Mouse (Mus musculus): ENCODE results near the gene Hyou1. TPM values are rescaled to one million over a fixed set of nuclear protein-coding genes. Genes with fewer than 3 reads are reported as not detected.
"Not testable (repeated sequence)": the region's sequence is repeated elsewhere in the genome, so short reads cannot be mapped to it uniquely, and the experiment has no call there.

The Hyou1 gene
- total RNA-seq, 2 experiments from 2014 or later: 45.1 to 77.5 TPM

DNA sequence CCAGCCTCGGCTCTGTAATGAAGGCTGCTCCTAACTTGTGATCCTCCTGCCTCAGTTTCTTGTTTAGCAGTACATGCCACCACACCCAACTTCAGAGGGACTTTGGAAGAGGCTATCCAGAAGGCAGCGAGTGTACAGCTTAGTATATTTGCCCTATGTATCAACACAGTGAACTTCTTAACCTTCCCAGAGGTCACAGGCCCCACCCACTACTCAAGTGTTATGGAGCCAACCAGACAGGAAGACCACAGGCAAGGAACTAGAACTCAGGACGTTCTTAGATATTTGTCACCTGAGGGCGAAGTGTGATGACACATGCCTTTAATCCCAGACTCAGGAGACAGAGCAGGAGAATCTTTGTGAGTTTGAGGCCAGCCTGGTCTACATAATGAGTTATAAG, 31.7 kb upstream of the Hyou1 start:
- ATAC-seq (replicated peaks; ENCODE audit: low FRiP score, low TSS enrichment, poor library complexity, severe bottlenecking): no peak

DNA sequence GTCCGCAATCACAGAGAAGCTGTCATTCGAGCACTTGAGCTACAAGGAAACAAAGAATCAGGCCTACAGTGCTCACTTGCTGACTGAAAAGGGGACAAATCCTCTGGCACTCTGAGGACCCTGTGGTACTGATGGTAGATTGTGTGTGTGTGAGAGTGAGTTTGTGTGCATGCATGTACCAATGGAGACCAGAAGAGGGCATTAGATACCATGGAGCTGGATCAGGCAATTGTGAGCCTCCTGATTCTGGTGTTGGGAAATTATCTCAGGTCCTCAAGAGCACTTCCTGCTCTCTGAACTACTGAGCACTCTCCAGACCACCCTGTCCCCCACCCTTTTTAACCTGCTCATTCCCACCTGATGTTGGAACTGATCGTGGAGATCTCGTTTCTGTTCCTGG, 30.7 kb upstream of the Hyou1 start:
- no peak for ATAC-seq (replicated peaks; ENCODE audit: low FRiP score, low TSS enrichment, poor library complexity, severe bottlenecking)

DNA sequence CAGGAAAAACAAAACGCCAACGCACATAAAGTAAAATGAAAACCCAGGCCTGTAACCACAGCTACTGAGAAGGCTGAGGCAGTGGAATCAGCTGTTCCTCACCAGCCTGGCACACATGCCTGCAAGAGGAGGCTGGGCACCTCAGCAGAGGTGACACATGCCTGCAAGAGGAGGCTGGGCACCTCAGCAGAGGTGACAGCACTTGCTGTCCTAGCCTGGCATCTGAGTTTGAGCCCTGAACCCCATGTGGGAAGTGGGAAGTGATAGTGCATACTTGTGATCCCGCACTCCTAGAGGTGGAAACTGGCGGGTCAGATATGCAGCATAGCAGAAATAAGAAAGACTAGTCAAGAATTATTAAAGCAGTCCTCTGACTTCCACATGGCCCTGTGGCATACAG, 27.9 kb upstream of the Hyou1 start:
- no peak for ATAC-seq (replicated peaks; ENCODE audit: low FRiP score, low TSS enrichment, poor library complexity, severe bottlenecking)

DNA sequence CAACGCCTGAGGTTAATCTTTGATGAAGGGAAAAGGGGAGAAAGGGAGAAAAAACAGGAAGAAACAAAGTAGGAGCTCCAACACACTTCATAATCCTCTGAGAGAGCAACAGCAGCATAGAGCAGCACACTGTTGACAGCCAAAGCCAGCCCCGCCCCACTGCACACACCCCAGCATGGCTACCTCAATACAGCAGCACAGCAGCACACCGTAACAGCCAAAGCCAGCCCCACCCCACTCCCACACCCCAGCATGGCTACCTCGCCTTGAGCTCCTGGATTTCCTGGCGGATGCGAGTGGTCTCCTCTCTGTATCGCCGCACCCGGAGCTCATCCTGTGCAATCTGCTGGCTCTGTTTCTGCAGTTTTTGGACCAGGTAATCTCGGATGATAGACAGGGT, 27.0 kb upstream of the Hyou1 start:
- ATAC-seq (replicated peaks; ENCODE audit: low FRiP score, low TSS enrichment, poor library complexity, severe bottlenecking): no peak

DNA sequence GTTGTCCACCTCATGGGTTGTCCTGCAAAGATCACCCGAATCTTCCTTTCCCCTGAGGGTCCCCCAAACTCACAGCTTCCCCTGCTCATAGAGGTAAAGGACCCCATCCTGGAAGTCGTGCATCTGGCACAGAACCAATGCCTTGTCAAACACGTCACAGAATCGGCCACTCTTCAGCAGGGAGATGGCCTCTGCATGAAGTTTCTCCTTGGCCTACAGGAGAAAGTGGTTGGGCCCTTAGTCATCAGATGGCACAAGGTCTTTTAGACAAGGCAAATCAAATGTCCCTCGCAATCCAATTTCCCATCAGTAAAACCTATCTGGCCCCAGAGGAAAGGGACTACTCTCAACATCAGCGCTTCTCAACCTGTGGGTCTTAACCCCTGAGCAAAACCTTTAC, 26.1 kb upstream of the Hyou1 start:
- ATAC-seq (replicated peaks; ENCODE audit: low FRiP score, low TSS enrichment, poor library complexity, severe bottlenecking): no peak

DNA sequence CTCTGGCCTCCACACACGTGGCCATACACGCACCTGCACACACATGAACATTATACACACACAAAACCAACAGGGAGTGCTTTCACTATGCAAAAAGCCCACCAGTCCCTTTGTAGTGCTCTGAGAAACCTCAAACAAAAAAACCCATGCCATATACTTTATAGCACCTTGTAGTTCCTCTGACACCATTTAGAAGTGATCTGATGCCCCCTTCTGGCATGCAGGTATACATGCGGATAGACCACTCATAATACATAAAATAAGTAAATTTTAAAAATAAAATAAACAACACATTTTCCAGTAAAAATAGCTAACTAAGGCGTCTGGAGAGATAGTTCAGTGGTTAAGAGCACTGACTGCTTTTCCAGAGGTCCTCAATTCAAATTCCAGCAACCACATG, 22.1 kb upstream of the Hyou1 start:
- ATAC-seq (replicated peaks; ENCODE audit: low FRiP score, low TSS enrichment, poor library complexity, severe bottlenecking): 0 out of 2 replicates have a peak, but pooled peaks have one; percentile 38

DNA sequence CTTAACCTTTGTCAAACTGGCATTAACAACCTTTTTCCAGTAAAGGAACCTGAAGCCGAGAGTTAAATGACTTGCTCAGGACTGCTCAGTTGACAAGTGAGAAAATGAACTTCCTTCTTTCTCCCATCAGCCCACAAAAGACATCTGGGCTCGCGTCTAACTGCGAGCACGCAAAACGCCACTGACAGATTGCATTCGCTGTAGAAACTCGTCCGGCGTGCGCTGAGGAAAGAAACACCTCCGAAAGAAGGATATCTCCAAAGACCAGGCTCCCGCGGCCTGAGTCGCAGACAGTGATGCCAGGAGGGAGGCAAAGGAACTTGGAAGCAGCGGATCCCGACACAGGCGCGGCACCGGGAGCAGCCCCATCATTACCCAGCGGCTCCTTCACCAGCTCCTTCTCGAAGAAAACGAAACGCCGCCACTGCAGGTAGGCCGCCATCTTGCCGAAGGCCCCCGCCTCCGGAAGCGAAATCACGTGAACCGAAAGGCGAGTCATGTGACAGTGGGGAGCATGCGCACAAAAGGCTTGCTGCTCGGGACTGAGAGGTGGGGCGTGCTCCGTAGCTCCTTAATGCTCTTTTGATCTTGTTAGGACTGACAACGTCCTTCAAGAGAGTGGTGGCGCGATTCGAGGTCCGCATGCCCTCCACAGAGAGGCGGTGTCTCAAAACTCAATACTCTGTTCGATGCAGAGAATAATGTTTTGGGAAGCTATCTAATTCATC, 17.9 kb upstream of the Hyou1 start, which contains the start of gene Vps11:
TSS of gene Vps11 (minus strand) at position 481 of the 728 bp plus-strand sequence.
- peak; percentile 93 for ATAC-seq (replicated peaks; ENCODE audit: low FRiP score, low TSS enrichment, poor library complexity, severe bottlenecking)

DNA sequence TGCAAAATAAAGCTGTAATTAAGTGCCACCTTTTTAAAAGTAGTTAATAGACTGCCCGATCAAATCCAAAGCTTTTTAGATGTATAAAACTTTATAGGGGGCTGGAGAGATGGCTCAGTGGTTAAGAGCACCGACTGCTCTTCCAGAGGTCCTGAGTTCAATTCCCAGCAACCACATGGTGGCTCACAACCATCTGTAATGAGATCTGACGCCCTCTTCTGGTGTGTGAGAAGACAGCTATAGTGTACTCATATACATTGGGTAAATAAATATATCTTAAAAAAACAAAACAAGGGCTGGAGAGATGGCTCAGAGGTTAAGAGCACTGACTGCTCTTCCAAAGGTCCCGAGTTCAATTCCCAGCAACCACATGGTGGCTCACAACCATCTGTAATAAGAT, 17.4 kb upstream of the Hyou1 start:
- not testable (repeated sequence) for ATAC-seq (replicated peaks; ENCODE audit: low FRiP score, low TSS enrichment, poor library complexity, severe bottlenecking)

DNA sequence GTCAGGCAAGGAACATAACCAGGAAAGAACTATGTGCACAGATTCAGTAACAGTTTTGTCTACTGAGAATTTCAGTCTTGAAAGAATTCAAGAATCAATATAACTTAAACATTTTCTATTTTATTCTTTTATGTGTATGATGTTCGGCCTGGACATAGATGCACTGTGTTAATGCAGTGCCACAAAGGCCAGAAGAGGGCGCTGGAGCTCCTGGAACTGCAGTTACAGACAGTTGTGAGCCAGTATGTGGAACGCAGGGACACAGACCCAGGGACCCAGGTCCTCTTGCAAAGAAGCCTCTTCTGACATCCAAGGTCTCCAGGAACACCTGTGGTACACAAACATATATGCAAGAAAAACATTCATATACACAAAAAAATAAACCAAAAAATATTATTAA, 14.8 kb upstream of the Hyou1 start:
- no peak for ATAC-seq (replicated peaks; ENCODE audit: low FRiP score, low TSS enrichment, poor library complexity, severe bottlenecking)

DNA sequence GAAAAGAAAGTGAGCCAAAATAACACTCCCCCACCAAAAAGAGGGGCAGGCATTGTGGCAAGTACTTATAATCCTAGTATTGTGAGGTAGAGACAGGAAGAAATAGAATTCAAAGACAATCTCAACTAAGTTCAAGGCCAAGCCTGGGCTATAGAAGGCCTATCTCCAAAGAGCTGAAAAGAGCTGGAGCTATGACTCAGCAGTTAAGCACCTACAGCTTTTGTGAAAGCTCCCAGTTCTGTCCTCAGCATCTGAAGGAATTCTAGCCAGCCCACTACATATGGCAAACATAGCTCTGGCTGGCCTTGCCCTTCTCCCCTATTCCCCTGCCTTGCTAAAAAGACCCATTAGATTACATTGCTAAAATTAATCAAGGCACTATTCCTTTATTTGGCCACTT, 5.9 kb upstream of the Hyou1 start:
- ATAC-seq (replicated peaks; ENCODE audit: low FRiP score, low TSS enrichment, poor library complexity, severe bottlenecking): no peak

DNA sequence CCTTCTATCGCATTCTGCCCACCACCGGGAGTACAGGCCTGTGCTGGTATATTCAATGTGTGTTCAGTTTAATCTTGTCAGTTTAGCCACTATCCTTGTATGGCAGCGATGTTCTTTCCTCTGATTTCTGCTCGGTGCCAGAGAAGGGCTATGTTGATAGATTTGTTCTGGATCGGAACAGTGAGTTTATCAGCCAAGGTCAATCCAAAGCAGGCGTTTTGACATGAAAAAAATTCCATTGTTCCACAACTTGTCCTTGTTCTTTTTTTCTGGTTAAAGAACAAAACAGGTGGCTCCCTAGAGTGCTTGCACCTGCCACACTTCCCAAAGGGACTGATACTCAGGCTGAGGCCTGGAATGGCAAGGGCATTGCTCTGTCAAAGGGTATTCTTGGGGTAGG, 3.1 kb upstream of the Hyou1 start:
- no peak for ATAC-seq (replicated peaks; ENCODE audit: low FRiP score, low TSS enrichment, poor library complexity, severe bottlenecking)

DNA sequence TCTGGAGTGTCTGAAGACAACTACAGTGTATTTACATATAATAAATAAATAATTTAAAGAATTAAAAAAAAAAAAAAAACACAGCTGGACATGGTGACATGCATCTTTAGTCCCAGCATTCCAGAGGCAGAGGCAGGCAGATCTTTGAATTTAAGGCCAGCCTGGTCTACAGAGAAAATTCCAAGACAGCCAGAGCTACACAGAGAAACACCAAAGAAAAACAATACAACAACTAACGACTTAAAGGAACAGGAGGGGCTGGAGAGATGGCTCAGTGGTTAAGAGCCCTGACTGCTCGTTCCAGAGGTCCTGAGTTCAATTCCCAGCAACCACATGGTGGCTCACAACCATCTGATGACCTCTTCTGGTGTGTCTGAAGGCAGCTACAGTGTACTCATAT, 2.0 kb upstream of the Hyou1 start:
- ATAC-seq (replicated peaks; ENCODE audit: low FRiP score, low TSS enrichment, poor library complexity, severe bottlenecking): not testable (repeated sequence)

DNA sequence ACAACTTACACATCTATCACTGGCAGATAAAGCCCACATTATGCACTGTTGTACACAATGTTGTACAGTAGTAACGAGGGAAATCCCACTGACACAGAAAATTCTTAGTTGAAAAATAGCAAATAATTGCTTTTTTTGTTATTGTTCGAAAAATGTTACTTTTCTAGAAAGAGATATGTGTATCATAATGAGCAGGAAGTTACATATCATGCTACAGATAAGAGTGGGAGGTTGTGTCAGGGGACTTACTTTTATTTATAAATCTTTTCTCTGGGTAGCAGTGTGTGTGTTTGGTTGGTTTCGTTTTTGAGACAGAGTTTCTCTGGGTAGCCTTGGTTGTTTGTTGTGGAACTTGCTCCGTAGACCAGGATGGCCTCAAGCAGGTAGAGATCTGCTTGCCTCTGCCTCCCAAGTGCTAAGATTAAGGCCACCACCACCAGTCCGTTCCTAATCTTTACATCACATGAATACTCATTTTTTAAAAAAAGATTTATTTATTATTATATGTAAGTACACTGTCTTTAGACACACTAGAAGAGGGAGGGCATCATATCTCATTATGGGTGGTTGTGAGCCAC, 1.0 kb upstream of the Hyou1 start:
- no peak for ATAC-seq (replicated peaks; ENCODE audit: low FRiP score, low TSS enrichment, poor library complexity, severe bottlenecking)

DNA sequence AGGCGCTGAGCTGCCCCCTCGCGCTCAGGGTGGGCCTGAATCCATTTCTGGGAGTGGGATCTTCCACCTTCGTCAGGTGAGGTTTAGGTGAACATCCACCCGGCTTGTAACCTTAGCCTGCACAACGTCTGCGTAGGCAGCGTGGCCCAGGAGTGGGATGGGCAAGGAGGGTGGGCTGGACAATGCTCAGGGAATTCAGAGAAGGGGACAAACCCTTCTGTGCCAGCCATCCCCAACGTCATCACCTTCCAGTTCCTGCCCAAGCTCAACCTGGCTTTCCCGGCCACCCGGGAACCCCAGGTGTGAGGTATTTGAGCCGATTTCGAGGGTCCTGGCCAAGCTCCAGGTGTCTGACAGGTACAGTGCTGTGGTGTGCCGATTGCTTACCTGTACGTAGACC, 572 bp downstream of the Hyou1 start:
- no peak for ATAC-seq (replicated peaks; ENCODE audit: low FRiP score, low TSS enrichment, poor library complexity, severe bottlenecking)

DNA sequence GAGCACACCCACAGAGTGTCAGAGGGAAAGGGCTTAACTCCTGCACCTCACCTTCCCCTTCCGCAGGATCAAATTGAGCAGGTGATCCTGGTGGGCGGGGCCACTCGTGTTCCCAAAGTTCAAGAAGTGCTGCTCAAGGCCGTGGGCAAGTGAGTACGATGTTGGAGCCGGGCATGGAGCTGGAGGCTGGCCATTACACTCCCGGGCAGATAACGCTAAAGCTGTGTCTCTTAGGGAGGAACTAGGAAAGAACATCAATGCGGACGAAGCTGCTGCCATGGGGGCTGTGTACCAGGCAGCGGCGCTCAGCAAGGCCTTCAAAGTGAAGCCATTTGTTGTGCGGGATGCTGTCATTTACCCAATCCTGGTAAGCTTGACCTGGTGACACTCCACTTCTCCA, 5.3 kb downstream of the Hyou1 start:
- ATAC-seq (replicated peaks; ENCODE audit: low FRiP score, low TSS enrichment, poor library complexity, severe bottlenecking): no peak

DNA sequence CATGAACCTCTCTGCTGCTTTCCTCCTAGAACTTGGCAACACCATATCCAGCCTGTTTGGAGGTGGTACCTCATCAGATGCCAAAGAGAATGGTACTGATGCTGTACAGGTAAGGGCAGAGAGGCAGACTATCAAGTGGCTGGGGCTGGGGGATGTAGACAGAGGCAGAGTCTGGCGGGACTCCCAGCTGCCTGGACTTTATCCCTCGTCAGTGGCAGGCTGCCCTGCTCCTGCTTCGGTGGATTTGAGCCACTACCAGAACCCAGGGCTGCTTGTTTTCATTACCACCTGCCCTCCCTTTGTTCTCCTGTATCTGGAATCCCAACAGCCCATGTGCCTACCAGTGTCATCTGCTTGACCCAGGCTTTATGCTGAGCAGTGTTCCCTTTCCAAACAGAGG, 7.9 kb downstream of the Hyou1 start:
- no peak for ATAC-seq (replicated peaks; ENCODE audit: low FRiP score, low TSS enrichment, poor library complexity, severe bottlenecking)

DNA sequence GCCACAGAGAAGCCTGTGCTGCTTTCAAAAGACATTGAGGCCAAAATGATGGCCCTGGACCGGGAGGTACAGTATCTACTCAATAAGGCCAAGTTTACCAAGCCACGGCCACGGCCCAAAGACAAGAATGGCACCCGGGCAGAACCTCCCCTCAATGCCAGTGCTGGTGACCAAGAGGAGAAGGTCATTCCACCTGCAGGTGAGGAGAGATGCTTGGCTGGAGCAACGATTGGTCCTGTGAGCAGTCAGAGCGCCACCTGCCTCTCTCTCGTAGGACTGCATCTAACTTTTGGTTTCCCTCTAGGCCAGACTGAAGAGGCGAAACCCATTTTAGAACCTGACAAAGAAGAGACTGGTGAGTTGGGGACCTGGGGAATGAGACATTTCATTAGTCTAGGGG, 10.0 kb downstream of the Hyou1 start:
- ATAC-seq (replicated peaks; ENCODE audit: low FRiP score, low TSS enrichment, poor library complexity, severe bottlenecking): peak; percentile 74

DNA sequence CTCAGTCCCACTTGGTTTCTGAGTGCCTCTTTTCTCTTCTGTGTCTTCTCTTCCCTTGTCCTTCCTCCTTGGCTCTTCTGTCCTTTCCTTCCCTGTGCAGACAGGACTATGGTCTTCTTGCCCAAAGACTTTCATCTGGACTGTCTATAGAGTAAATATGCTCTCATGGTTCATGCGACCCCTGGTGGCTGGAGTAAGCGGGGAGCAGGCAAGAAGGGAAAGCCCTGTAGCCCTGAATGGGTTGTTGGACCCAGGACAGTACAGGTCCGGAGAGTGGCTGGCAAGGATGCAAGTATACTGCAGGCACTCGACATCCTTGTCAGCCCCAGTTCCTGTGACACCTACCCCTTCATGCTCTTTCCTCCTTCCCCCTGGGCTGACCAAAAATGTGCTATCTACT, 12.2 kb downstream of the Hyou1 start:
- ATAC-seq (replicated peaks; ENCODE audit: low FRiP score, low TSS enrichment, poor library complexity, severe bottlenecking): peak; percentile 69

DNA sequence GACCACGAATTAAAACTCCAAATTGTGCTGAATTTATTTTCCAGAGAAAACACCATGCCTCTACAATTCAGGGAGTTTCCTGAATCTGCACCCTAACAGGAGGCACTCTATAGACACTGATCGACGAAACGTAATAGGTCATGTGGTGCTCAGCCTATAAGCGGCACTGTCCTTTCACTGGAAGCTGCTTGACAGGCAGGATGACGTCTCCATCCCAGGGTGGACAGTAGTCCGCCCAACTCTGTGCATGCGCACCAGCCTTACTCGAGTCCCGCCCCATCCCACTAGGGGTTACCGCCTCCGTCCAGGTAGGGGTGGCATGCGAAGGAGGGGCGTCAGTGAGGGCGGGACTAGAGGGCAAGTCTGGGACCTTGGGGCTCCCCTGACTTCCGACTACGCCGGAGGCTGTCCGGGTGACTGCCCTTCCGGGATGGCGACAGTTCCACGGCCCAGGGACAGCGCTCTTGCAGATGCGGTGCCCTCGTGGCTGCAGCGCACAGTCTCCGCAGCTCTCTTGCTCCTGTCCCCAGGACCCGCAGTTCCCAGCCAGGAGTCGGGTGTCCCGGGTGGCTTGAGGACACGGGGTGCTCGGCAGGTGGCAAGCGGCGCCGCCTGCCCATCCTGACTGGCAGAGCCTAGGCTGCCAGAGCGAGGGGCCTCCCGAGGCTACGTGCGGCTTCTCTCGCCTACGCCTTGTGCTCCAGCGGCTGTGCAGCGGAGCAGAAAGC, 17.6 kb downstream of the Hyou1 start, which contains the start of gene Slc37a4:
TSS of gene Slc37a4 (plus strand) at position 169 of the 728 bp plus-strand sequence.
- ATAC-seq (replicated peaks; ENCODE audit: low FRiP score, low TSS enrichment, poor library complexity, severe bottlenecking): peak; percentile 99

DNA sequence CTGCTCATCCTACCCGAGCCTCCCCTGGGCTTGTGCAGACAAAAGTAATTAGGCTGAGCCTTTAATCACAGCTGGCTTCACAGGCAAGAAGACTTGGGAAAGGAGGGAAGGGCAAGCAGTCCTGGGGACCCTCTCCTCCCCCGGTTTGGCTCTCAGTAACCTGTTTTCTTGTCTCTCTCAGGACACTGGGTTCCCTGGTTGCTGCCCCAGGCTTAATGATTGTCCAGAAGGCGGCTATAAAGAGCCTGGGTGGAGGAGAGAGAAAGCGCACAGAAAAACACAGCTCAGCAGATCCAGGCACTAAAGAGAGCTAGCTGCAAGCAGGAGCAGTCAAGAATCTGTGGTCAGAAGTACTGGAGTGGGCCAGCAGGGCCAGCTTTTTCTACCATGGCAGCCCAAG, 18.8 kb downstream of the Hyou1 start:
- ATAC-seq (replicated peaks; ENCODE audit: low FRiP score, low TSS enrichment, poor library complexity, severe bottlenecking): no peak

DNA sequence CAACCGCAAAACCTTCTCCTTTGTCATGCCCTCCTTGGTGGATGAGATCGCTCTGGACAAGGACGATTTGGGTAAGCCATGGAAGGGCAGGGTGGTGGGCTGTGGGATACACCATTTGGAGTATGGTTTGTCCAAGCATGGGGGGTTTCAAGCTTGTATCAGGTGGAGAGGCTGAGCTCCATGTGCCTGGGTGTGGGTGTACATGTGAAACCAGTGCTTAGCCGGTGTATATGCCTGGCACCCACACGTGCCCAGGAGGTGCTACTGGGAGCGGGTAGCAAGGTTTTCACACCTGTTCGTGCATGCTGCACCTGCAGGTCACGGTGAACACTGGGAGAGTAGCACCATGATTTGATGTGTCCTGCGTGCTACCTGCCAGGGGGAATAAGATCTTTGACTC, 19.3 kb downstream of the Hyou1 start:
- no peak for ATAC-seq (replicated peaks; ENCODE audit: low FRiP score, low TSS enrichment, poor library complexity, severe bottlenecking)

Measured in megakaryocyte-erythroid progenitor cell, adult 5-6 weeks (primary cell).